Mouse (Mus musculus): ENCODE measurements at regions not wholly inside any gene's neighbourhood (a gene's known extent, or its start where the extent isn't known, plus 50 kb on each side); places are given as distances from the start of the nearest gene placed in this dataset.

- H3K4me3 ChIP-seq (ENCODE audit: low read length), result no peak overlapping the region
- H3K27ac ChIP-seq (ENCODE audit: low read length), result no peak overlapping the region
- H3K27me3 ChIP-seq (replicated peaks; ENCODE audit: control insufficient read depth, insufficient read depth, low read length), result no peaks in the 10 kb centered on the region
- no peak overlapping the region for H3K4me2 ChIP-seq (ENCODE audit: low read depth, low read length)
- no peaks in the 10 kb centered on the region for H3K36me3 ChIP-seq (ENCODE audit: control insufficient read depth, insufficient read depth, low read length)
- ATAC-seq, result no peak
- H3K4me1 ChIP-seq (ENCODE audit: control insufficient read depth, insufficient read depth, low read length), result no peaks in the 10 kb centered on the region
- H3K9me3 ChIP-seq (ENCODE audit: control insufficient read depth, low read length), result no peaks in the 10 kb centered on the region
- H3K9ac ChIP-seq (ENCODE audit: low read depth, low read length), result no peak overlapping the region
These were observed 408.9 kb upstream of the N6amt1 start for GRCm38 (mm10) chr16:86945058-86945457.

- Histone ChIP-seq H3K27ac (ENCODE audit: low read length) (no peak overlapping the region), H3K9me3 (ENCODE audit: control insufficient read depth, low read length) (no peaks in the 10 kb centered on the region), H3K9ac (ENCODE audit: low read depth, low read length) (no peak overlapping the region), H3K27me3 (replicated peaks; ENCODE audit: control insufficient read depth, insufficient read depth, low read length) (no peaks in the 10 kb centered on the region), H3K36me3 (ENCODE audit: control insufficient read depth, insufficient read depth, low read length) (no peaks in the 10 kb centered on the region), H3K4me2 (ENCODE audit: low read depth, low read length) (no peak overlapping the region), H3K4me3 (ENCODE audit: low read length) (no peak overlapping the region), H3K4me1 (ENCODE audit: control insufficient read depth, insufficient read depth, low read length) (no peaks in the 10 kb centered on the region)
- ATAC-seq, result no peak
- 65% methylated on average over 2 of the region's 2 CpGs for WGBS
These were observed 419.0 kb upstream of the N6amt1 start for GRCm38 (mm10) chr16:86934989-86935388.

GRCm38 (mm10) chr16:86932765-86933164, 421.2 kb upstream of the N6amt1 start:
- ATAC-seq, result no peak
- no peaks in the 10 kb centered on the region for H3K27me3 ChIP-seq (replicated peaks; ENCODE audit: control insufficient read depth, insufficient read depth, low read length)
- H3K4me2 ChIP-seq (ENCODE audit: low read depth, low read length), result no peak overlapping the region
- no peak overlapping the region for H3K9ac ChIP-seq (ENCODE audit: low read depth, low read length)
- 68% methylated on average over 3 of the region's 3 CpGs for WGBS
- no peaks in the 10 kb centered on the region for H3K36me3 ChIP-seq (ENCODE audit: control insufficient read depth, insufficient read depth, low read length)
- no peaks in the 10 kb centered on the region for H3K9me3 ChIP-seq (ENCODE audit: control insufficient read depth, low read length)
- no peaks in the 10 kb centered on the region for H3K4me1 ChIP-seq (ENCODE audit: control insufficient read depth, insufficient read depth, low read length)
- no peak overlapping the region for H3K4me3 ChIP-seq (ENCODE audit: low read length)
- H3K27ac ChIP-seq (ENCODE audit: low read length), result no peak overlapping the region

- WGBS, result 60% methylated on average over 2 of the region's 2 CpGs
- no peaks in the 10 kb centered on the region for H3K9me3 ChIP-seq (ENCODE audit: control insufficient read depth, low read length)
- no peaks in the 10 kb centered on the region for H3K27me3 ChIP-seq (replicated peaks; ENCODE audit: control insufficient read depth, insufficient read depth, low read length)
- H3K4me1 ChIP-seq (ENCODE audit: control insufficient read depth, insufficient read depth, low read length), result no peaks in the 10 kb centered on the region
- no peak for ATAC-seq
- no peak overlapping the region for H3K4me3 ChIP-seq (ENCODE audit: low read length)
- H3K27ac ChIP-seq (ENCODE audit: low read length), result no peak overlapping the region
- no peak overlapping the region for H3K9ac ChIP-seq (ENCODE audit: low read depth, low read length)
- H3K36me3 ChIP-seq (ENCODE audit: control insufficient read depth, insufficient read depth, low read length), result no peaks in the 10 kb centered on the region
- no peak overlapping the region for H3K4me2 ChIP-seq (ENCODE audit: low read depth, low read length)
These were observed 455.8 kb upstream of the N6amt1 start for GRCm38 (mm10) chr16:86897967-86898710.

DNA sequence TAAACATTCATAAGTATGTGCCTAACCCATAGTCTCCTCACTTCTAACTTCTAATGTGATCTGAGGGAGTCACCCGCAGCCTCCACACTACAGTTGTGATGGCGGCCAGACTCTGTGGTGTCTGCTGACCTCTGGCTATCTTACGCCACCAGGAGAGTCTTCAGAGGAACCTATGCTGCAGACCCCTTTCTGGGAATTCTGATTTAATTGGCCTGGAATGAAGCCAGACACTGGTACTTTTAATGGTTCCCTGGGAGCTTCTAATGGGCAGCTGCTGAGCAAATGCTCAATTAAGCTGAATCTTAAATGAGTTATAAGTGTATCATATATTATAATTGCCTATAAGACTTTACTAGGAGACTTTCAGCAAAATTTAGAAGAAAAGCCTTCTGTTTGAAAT, 459.0 kb upstream of the N6amt1 start:
- ATAC-seq, result no peak
- H3K4me2 ChIP-seq (ENCODE audit: low read depth, low read length), result no peak overlapping the region
- H3K4me3 ChIP-seq (ENCODE audit: low read length), result no peak overlapping the region
- no peaks in the 10 kb centered on the region for H3K4me1 ChIP-seq (ENCODE audit: control insufficient read depth, insufficient read depth, low read length)
- H3K36me3 ChIP-seq (ENCODE audit: control insufficient read depth, insufficient read depth, low read length), result no peaks in the 10 kb centered on the region
- no peak overlapping the region for H3K9ac ChIP-seq (ENCODE audit: low read depth, low read length)
- H3K27me3 ChIP-seq (replicated peaks; ENCODE audit: control insufficient read depth, insufficient read depth, low read length), result no peaks in the 10 kb centered on the region
- 84% methylated on average over 3 of the region's 3 CpGs for WGBS
- H3K27ac ChIP-seq (ENCODE audit: low read length), result no peak overlapping the region
- H3K9me3 ChIP-seq (ENCODE audit: control insufficient read depth, low read length), result no peaks in the 10 kb centered on the region

DNA sequence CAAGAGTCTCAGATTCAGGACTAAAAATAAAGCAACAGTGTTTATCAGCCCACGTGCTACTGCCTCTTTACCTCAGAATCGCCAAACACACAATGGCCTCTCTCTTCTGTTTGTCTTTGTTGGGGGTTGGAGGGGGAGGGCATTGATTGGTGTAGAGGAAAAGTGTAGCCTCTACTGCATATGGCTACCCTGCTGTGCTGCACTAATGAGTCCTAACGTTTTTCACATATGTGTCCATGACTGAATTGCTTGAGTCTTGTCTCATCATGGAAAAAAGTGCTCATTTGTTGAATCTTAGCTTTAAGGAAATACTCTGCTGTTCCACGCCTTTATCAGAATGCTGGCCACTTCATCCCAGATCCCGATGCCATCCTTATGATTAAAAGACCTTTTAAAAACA, 459.7 kb upstream of the N6amt1 start:
- 61% methylated on average over 5 of the region's 5 CpGs for WGBS
- no peaks in the 10 kb centered on the region for H3K9me3 ChIP-seq (ENCODE audit: control insufficient read depth, low read length)
- H3K4me3 ChIP-seq (ENCODE audit: low read length), result no peak overlapping the region
- no peak overlapping the region for H3K27ac ChIP-seq (ENCODE audit: low read length)
- no peaks in the 10 kb centered on the region for H3K36me3 ChIP-seq (ENCODE audit: control insufficient read depth, insufficient read depth, low read length)
- H3K4me2 ChIP-seq (ENCODE audit: low read depth, low read length), result no peak overlapping the region
- no peaks in the 10 kb centered on the region for H3K27me3 ChIP-seq (replicated peaks; ENCODE audit: control insufficient read depth, insufficient read depth, low read length)
- no peaks in the 10 kb centered on the region for H3K4me1 ChIP-seq (ENCODE audit: control insufficient read depth, insufficient read depth, low read length)
- no peak overlapping the region for H3K9ac ChIP-seq (ENCODE audit: low read depth, low read length)
- ATAC-seq, result no peak

GRCm38 (mm10) chr16:86888421-86888820, 465.6 kb upstream of the N6amt1 start:
- no peaks in the 10 kb centered on the region for H3K36me3 ChIP-seq (ENCODE audit: control insufficient read depth, insufficient read depth, low read length)
- no peak overlapping the region for H3K4me2 ChIP-seq (ENCODE audit: low read depth, low read length)
- H3K27ac ChIP-seq (ENCODE audit: low read length), result no peak overlapping the region
- no peak for ATAC-seq
- H3K27me3 ChIP-seq (replicated peaks; ENCODE audit: control insufficient read depth, insufficient read depth, low read length), result no peaks in the 10 kb centered on the region
- no peaks in the 10 kb centered on the region for H3K4me1 ChIP-seq (ENCODE audit: control insufficient read depth, insufficient read depth, low read length)
- 69% methylated on average over 5 of the region's 5 CpGs for WGBS
- no peak overlapping the region for H3K4me3 ChIP-seq (ENCODE audit: low read length)
- H3K9me3 ChIP-seq (ENCODE audit: control insufficient read depth, low read length), result no peaks in the 10 kb centered on the region
- H3K9ac ChIP-seq (ENCODE audit: low read depth, low read length), result no peak overlapping the region

DNA sequence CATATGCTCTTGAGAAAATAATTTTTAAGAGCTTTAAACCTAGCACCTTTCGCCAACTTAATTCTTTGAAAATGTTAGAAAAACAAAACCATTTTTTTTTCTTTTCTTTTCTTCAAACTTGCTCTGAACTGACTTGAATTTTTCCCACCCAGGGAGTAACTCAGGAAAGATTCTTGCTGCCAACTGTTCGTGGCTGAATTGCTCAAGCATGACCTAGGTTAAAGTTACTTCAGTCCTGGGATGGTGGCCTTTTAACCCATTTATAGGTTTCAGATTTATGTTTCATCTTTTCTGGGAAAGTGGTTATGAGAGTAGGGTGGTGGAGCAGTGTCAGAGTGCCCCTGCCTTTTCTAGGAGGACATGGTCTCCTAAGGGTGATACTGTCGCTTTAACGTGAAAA, 466.4 kb upstream of the N6amt1 start:
- H3K36me3 ChIP-seq (ENCODE audit: control insufficient read depth, insufficient read depth, low read length), result no peaks in the 10 kb centered on the region
- no peaks in the 10 kb centered on the region for H3K4me1 ChIP-seq (ENCODE audit: control insufficient read depth, insufficient read depth, low read length)
- H3K4me2 ChIP-seq (ENCODE audit: low read depth, low read length), result no peak overlapping the region
- ATAC-seq, result no peak
- no peaks in the 10 kb centered on the region for H3K9me3 ChIP-seq (ENCODE audit: control insufficient read depth, low read length)
- H3K27me3 ChIP-seq (replicated peaks; ENCODE audit: control insufficient read depth, insufficient read depth, low read length), result no peaks in the 10 kb centered on the region
- H3K4me3 ChIP-seq (ENCODE audit: low read length), result no peak overlapping the region
- H3K9ac ChIP-seq (ENCODE audit: low read depth, low read length), result no peak overlapping the region
- no peak overlapping the region for H3K27ac ChIP-seq (ENCODE audit: low read length)
- 75% methylated on average over 4 of the region's 4 CpGs for WGBS

GRCm38 (mm10) chr16:86883862-86884261, 470.1 kb upstream of the N6amt1 start:
- H3K27me3 ChIP-seq (replicated peaks; ENCODE audit: control insufficient read depth, insufficient read depth, low read length), result no peaks in the 10 kb centered on the region
- WGBS, result 73% methylated on average over 7 of the region's 7 CpGs
- H3K27ac ChIP-seq (ENCODE audit: low read length), result no peak overlapping the region
- ATAC-seq, result no peak
- no peaks in the 10 kb centered on the region for H3K4me1 ChIP-seq (ENCODE audit: control insufficient read depth, insufficient read depth, low read length)
- H3K4me3 ChIP-seq (ENCODE audit: low read length), result no peak overlapping the region
- H3K9me3 ChIP-seq (ENCODE audit: control insufficient read depth, low read length), result no peaks in the 10 kb centered on the region
- no peak overlapping the region for H3K4me2 ChIP-seq (ENCODE audit: low read depth, low read length)
- no peak overlapping the region for H3K9ac ChIP-seq (ENCODE audit: low read depth, low read length)
- no peaks in the 10 kb centered on the region for H3K36me3 ChIP-seq (ENCODE audit: control insufficient read depth, insufficient read depth, low read length)

GRCm38 (mm10) chr16:86882529-86882928, 471.5 kb upstream of the N6amt1 start:
- 22% methylated on average over 6 of the region's 6 CpGs for WGBS
- Histone ChIP-seq H3K4me2 (ENCODE audit: low read depth, low read length) (no peak overlapping the region), H3K36me3 (ENCODE audit: control insufficient read depth, insufficient read depth, low read length) (no peaks in the 10 kb centered on the region), H3K4me3 (ENCODE audit: low read length) (no peak overlapping the region), H3K4me1 (ENCODE audit: control insufficient read depth, insufficient read depth, low read length) (no peaks in the 10 kb centered on the region), H3K9ac (ENCODE audit: low read depth, low read length) (no peak overlapping the region), H3K27me3 (replicated peaks; ENCODE audit: control insufficient read depth, insufficient read depth, low read length) (no peaks in the 10 kb centered on the region), H3K27ac (ENCODE audit: low read length) (no peak overlapping the region), H3K9me3 (ENCODE audit: control insufficient read depth, low read length) (no peaks in the 10 kb centered on the region)
- ATAC-seq, result peak; percentile 46; the same call in 1 of the 2 replicates
